Mouse (Mus musculus) CD8-positive naive resting alpha-beta T cell, adult 2 months (primary cell): ENCODE measurements around the gene Olfr1432.
"Not testable (repeated sequence)": the region's sequence is repeated elsewhere in the genome, so short reads cannot be mapped to it uniquely, and the experiment has no call there.

Source experiments
- DNase-seq, 2 experiments: peaks; one replicate each; pipeline ENCODE4 v3.0.0; 2022; ENCODE audit warnings: low read depth in 2 of 2, low spot score in 2 of 2

The Olfr1432 gene

GRCm38 (mm10) chr19:12232496-12232895 lies at the start of gene Olfr1432:
TSS of gene Olfr1432 (minus strand) at chr19:12232596.
- DNase-seq = not testable (repeated sequence)

- DNase-seq = no peak
Observed at GRCm38 (mm10) chr19:12279554-12279953, 47.2 kb upstream of the Olfr1432 start, which contains the start of gene Olfr1434. TSS of gene Olfr1434 (plus strand) at chr19:12279854.

GRCm38 (mm10) chr19:12260732-12261131 lies 28.3 kb upstream of the Olfr1432 start, which contains the start of gene Olfr235:
TSS of gene Olfr235 (plus strand) at chr19:12261032.
- DNase-seq = no peak

- DNase-seq = no peak
Observed at GRCm38 (mm10) chr19:12241559-12241958, 9.2 kb upstream of the Olfr1432 start, which contains the start of gene Olfr262. TSS of gene Olfr262 (minus strand) at chr19:12241659.

GRCm38 (mm10) chr19:12200334-12200733 lies 32.1 kb downstream of the Olfr1432 start, which contains the start of gene Olfr1431:
TSS of gene Olfr1431 (plus strand) at chr19:12200634.
- DNase-seq = no peak

- not testable (repeated sequence) for DNase-seq
Observed at GRCm38 (mm10) chr19:12199076-12199475, 33.3 kb downstream of the Olfr1432 start.
